Mouse (Mus musculus) testis, adult 2 months (tissue): ENCODE results near the gene Cfap65.

ENCODE experiments used
- CTCF ChIP-seq: fragments of 200-500 bp; IDR thresholded peaks from 2 replicates; pipeline ENCODE4 v1.5.1; 2012; ENCODE audit warnings: low read depth, mild to moderate bottlenecking, inconsistent platforms, low read length, moderate library complexity; ENCODE audit not compliant: control insufficient read depth, insufficient read depth, insufficient replicate concordance
- POLR2A ChIP-seq: fragments of 200-500 bp; IDR thresholded peaks from 2 replicates; pipeline ENCODE4 v1.6.1; 2012; ENCODE audit warnings: low read depth, mild to moderate bottlenecking, inconsistent platforms, low read length, moderate library complexity; ENCODE audit not compliant: control insufficient read depth

GRCm38 (mm10) chr1:74973590-74973989 lies 38.2 kb upstream of the Cfap65 start:
- TF ChIP-seq CTCF (no peak), POLR2A (no peak)
